Mouse (Mus musculus): Measurements from ENCODE around the gene Ppfia3.
"Not testable (repeated sequence)": the region's sequence is repeated elsewhere in the genome, so short reads cannot be mapped to it uniquely, and the experiment has no call there.

Gene Ppfia3

GRCm38 (mm10) chr7:45386077-45386476 lies 19.3 kb upstream of the Ppfia3 start:
- peak in 1 of 2 experiments; percentile 5 for DNase-seq

GRCm38 (mm10) chr7:45376057-45376456 lies 9.2 kb upstream of the Ppfia3 start:
- DNase-seq = no peak

- no peak for DNase-seq
Observed at GRCm38 (mm10) chr7:45374620-45375019, 7.8 kb upstream of the Ppfia3 start.

- DNase-seq = no peak
Observed at GRCm38 (mm10) chr7:45372371-45372770, 5.6 kb upstream of the Ppfia3 start.

- peak; percentile 90 for DNase-seq
Observed at GRCm38 (mm10) chr7:45370475-45371311, 3.9 kb upstream of the Ppfia3 start, which contains the start of gene Lin7b. TSS of gene Lin7b (minus strand) at chr7:45370583.

GRCm38 (mm10) chr7:45369836-45370474 lies 3.1 kb upstream of the Ppfia3 start:
- DNase-seq = peak in 1 of 2 experiments; percentile 49

- DNase-seq = no peak
Observed at GRCm38 (mm10) chr7:45369022-45369745, 2.4 kb upstream of the Ppfia3 start.

- peak in 1 of 2 experiments; percentile 40 for DNase-seq
Observed at GRCm38 (mm10) chr7:45368178-45368577, 1.4 kb upstream of the Ppfia3 start.

- DNase-seq = peak; percentile 99
Observed at GRCm38 (mm10) chr7:45367020-45367880, 431 bp upstream of the Ppfia3 start.

GRCm38 (mm10) chr7:45365742-45366651 lies 822 bp downstream of the Ppfia3 start:
- DNase-seq = peak; percentile 80 to 81

- peak in 1 of 2 experiments; percentile 38 for DNase-seq
Observed at GRCm38 (mm10) chr7:45363983-45364382, 2.8 kb downstream of the Ppfia3 start.

- DNase-seq = peak; percentile 74 to 75
Observed at GRCm38 (mm10) chr7:45362801-45363200, 4.0 kb downstream of the Ppfia3 start.

- peak; percentile 89 for DNase-seq
Observed at GRCm38 (mm10) chr7:45361243-45361804, 5.5 kb downstream of the Ppfia3 start.

- DNase-seq = no peak
Observed at GRCm38 (mm10) chr7:45360404-45361125, 6.3 kb downstream of the Ppfia3 start.

GRCm38 (mm10) chr7:45359081-45359480 lies 7.7 kb downstream of the Ppfia3 start:
- DNase-seq = not testable (repeated sequence)

- no peak for DNase-seq
Observed at GRCm38 (mm10) chr7:45356087-45356486, 10.7 kb downstream of the Ppfia3 start.

GRCm38 (mm10) chr7:45355318-45356020 lies 11.3 kb downstream of the Ppfia3 start:
- DNase-seq = no peak

- DNase-seq = no peak
Observed at GRCm38 (mm10) chr7:45353041-45353440, 13.8 kb downstream of the Ppfia3 start.

GRCm38 (mm10) chr7:45346905-45347304 lies 19.9 kb downstream of the Ppfia3 start:
- no peak for DNase-seq

All from cerebellum, postnatal 14 days (tissue).